Mouse (Mus musculus) frontal cortex, postnatal 25 days (tissue): ENCODE data around the gene Aqp12.
"Not testable (repeated sequence)": the region's sequence is repeated elsewhere in the genome, so short reads cannot be mapped to it uniquely, and the experiment has no call there.

Experiments
- DNase-seq, 2 experiments: peaks; one replicate each; pipeline ENCODE4 v3.0.0; 2022; ENCODE audit warnings: low spot score in 2 of 2

Gene Aqp12

GRCm38 (mm10) chr1:93006061-93006460 lies at the start of gene Aqp12:
Gene Aqp12 (plus strand): TSS chr1:93006334.
- DNase-seq: no peak

- peak; percentile 64 to 75 for DNase-seq
Observed at GRCm38 (mm10) chr1:92956571-92957335, 49.4 kb upstream of the Aqp12 start.

GRCm38 (mm10) chr1:92958999-92959398 lies 47.1 kb upstream of the Aqp12 start:
- no peak for DNase-seq

- not testable (repeated sequence) for DNase-seq
Observed at GRCm38 (mm10) chr1:92970791-92971190, 35.3 kb upstream of the Aqp12 start.

GRCm38 (mm10) chr1:92971879-92972795 lies 34.0 kb upstream of the Aqp12 start:
- no peak for DNase-seq

GRCm38 (mm10) chr1:92972854-92973253 lies 33.3 kb upstream of the Aqp12 start:
- DNase-seq: no peak

GRCm38 (mm10) chr1:92976141-92976566 lies 30.0 kb upstream of the Aqp12 start:
- DNase-seq: no peak

GRCm38 (mm10) chr1:92978645-92979044 lies 27.5 kb upstream of the Aqp12 start:
- no peak for DNase-seq

GRCm38 (mm10) chr1:92979073-92979602 lies 27.0 kb upstream of the Aqp12 start:
- no peak for DNase-seq

- DNase-seq: no peak
Observed at GRCm38 (mm10) chr1:92981056-92981845, 24.9 kb upstream of the Aqp12 start.

GRCm38 (mm10) chr1:92982931-92983605 lies 23.1 kb upstream of the Aqp12 start:
- no peak for DNase-seq

- DNase-seq: no peak
Observed at GRCm38 (mm10) chr1:92984999-92985398, 21.1 kb upstream of the Aqp12 start.

- DNase-seq: no peak
Observed at GRCm38 (mm10) chr1:92988894-92989293, 17.2 kb upstream of the Aqp12 start.

- no peak for DNase-seq
Observed at GRCm38 (mm10) chr1:92989891-92990290, 16.2 kb upstream of the Aqp12 start.

- no peak for DNase-seq
Observed at GRCm38 (mm10) chr1:92992214-92992855, 13.8 kb upstream of the Aqp12 start.

- no peak for DNase-seq
Observed at GRCm38 (mm10) chr1:92992880-92993279, 13.3 kb upstream of the Aqp12 start.

GRCm38 (mm10) chr1:93009196-93009595 lies 3.1 kb downstream of the Aqp12 start:
- no peak for DNase-seq

GRCm38 (mm10) chr1:93010731-93011130 lies 4.6 kb downstream of the Aqp12 start:
- DNase-seq: no peak

- no peak for DNase-seq
Observed at GRCm38 (mm10) chr1:93012103-93012585, 6.0 kb downstream of the Aqp12 start.

- no peak for DNase-seq
Observed at GRCm38 (mm10) chr1:93013367-93013766, 7.2 kb downstream of the Aqp12 start.
